Mouse (Mus musculus): ENCODE measurements around the gene Anxa9.

GRCm38 (mm10) chr3:95295321-95296102, 11.5 kb downstream of the Anxa9 start:
- TF ChIP-seq POLR2A (IDR thresholded peaks at IDR 0.05; ENCODE audit: low read depth, low read length) = no peak
- no peak for TF ChIP-seq CTCF (IDR thresholded peaks at IDR 0.05; ENCODE audit: extremely low read depth, insufficient read length, insufficient replicate concordance, low read depth, low read length)
